Mouse (Mus musculus) kidney, embryonic 16.5 days (tissue): ENCODE data around the gene Gins1. TPM values are rescaled to one million over a fixed set of nuclear protein-coding genes. Genes with fewer than 3 reads are reported as not detected.

Experiments
- ATAC-seq: fragments of 200-750 bp; cut with Nextera tagmentation; 2 replicates; pipeline ENCODE4 v1.8.0; 2017; ENCODE audit warnings: moderate TSS enrichment; ENCODE audit not compliant: low FRiP score, low TSS enrichment
- H3K27ac ChIP-seq: fragments of 300-500 bp; sonication (generic); 2 replicates; pipeline ENCODE4 v1.5.1; 2014; ENCODE audit warnings: low read length
- H3K27me3 ChIP-seq: fragments of 300-500 bp; sonication (generic); 2 replicates; pipeline ENCODE4 v1.6.1; 2014; ENCODE audit warnings: low read length, control low read depth, mixed read lengths; ENCODE audit not compliant: insufficient read depth
- H3K36me3 ChIP-seq: fragments of 300-500 bp; sonication (generic); 2 replicates; pipeline ENCODE4 v1.6.1; 2014; ENCODE audit warnings: low read length, control low read depth, mixed read lengths; ENCODE audit not compliant: insufficient read depth
- H3K4me1 ChIP-seq: fragments of 300-500 bp; sonication (generic); 2 replicates; pipeline ENCODE4 v1.6.1; 2014; ENCODE audit warnings: low read length, control low read depth, mixed read lengths; ENCODE audit not compliant: insufficient read depth
- H3K4me2 ChIP-seq: fragments of 300-500 bp; sonication (generic); replicated peaks from 2 replicates; pipeline ENCODE4 v1.6.1; 2014; ENCODE audit warnings: low read depth, low read length
- H3K4me3 ChIP-seq: fragments of 300-500 bp; sonication (generic); 2 replicates; pipeline ENCODE4 v1.5.1; 2014; ENCODE audit warnings: mild to moderate bottlenecking, low read length
- H3K9ac ChIP-seq: fragments of 300-500 bp; sonication (generic); replicated peaks from 2 replicates; pipeline ENCODE4 v1.6.1; 2014; ENCODE audit warnings: low read length
- H3K9me3 ChIP-seq: fragments of 300-500 bp; sonication (generic); 2 replicates; pipeline ENCODE4 v1.6.1; 2016; ENCODE audit warnings: low read length, control low read depth
- WGBS: fragments of 180-500 bp; shearing (Covaris S2); extraction: QIAGEN DNeasy Blood & Tissue Kit; methylation state at CpG from one replicate; pipeline ENCODE4 v1.1.7; 2014; 5-methylcytosine and 5-hydroxymethylcytosine counted together
- polyA plus RNA-seq: library from polyadenylated mRNA; unstranded; fragments of >200 nt; fragmentation: Nextera tagmentation; extraction: Ambion mirVana; gene quantifications from 2 replicates; pipeline ENCODE4 v1.2.1, GENCODE M21; 2015

Gene Gins1
- polyA plus RNA-seq, 1 experiment from 2014 or later = 41.6 TPM

DNA sequence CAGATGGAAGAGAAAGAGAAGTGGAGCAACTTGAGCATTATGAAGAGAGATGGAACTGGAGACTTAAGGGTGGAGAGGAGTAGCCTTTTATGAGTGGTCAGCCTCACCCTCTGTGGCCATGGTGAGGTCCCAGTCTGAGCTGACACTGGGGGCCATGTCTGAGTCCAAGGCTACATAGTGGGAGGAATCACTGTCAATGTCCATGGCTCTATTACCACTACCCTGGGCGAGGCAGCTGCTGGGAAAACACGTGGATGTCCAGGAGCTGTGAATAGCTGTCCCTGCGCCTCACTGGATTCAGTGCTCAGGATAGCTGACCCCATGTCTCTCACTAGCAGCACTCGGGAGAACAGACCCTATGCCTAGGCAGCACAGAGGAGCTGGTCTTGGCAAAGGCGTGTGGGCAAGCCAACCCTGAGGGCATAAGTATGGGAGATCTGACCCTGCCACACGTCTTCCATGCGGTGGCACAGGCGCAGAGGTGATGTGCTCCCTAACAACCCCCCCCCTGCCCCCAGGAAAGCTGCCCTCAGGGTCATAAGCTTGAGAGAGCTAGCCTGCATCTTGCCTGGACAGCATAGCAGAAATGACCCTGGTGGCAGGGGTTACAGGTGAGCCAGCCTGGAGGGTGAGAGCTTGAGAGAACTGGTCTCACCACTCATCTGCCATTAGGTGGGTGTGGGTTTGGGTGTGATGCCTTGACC is 21.0 kb upstream of the Gins1 start:
- 0 out of 2 replicates have a peak, but pooled peaks cover 2% of the 10 kb centered on the region for H3K36me3 ChIP-seq
- WGBS = 86% methylated on average over 8 of the region's 8 CpGs
- H3K27me3 ChIP-seq = no peaks in the 10 kb centered on the region
- peak; percentile 23; the same call in 1 of the 2 replicates for ATAC-seq
- no peak overlapping the region for H3K4me2 ChIP-seq
- no peaks in the 10 kb centered on the region for H3K9me3 ChIP-seq
- H3K9ac ChIP-seq = no peak overlapping the region
- H3K4me1 ChIP-seq = no peaks in the 10 kb centered on the region
- no peak overlapping the region for H3K27ac ChIP-seq
- no peak overlapping the region for H3K4me3 ChIP-seq

DNA sequence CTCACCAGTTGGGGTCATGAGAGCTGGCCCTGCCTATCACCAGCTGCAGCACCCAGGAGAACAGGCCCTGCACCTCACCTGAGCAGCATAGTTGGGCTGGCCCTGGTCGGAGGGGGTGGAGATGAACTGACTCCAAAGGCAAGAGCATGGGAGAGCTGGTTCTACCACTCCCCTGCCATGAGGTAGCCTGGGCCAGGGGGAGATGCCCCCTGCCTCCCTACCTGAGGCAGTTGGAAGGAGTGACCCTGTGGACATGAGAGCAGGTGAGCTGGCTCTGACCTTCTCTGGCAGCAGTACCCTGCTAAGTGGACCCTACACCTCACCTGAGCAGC is 20.5 kb upstream of the Gins1 start:
- Histone ChIP-seq H3K9me3 (no peaks in the 10 kb centered on the region), H3K36me3 (0 out of 2 replicates have a peak, but pooled peaks cover 2% of the 10 kb centered on the region), H3K4me3 (no peak overlapping the region), H3K9ac (no peak overlapping the region), H3K27me3 (no peaks in the 10 kb centered on the region), H3K4me1 (no peaks in the 10 kb centered on the region), H3K4me2 (no peak overlapping the region), H3K27ac (no peak overlapping the region)
- peak; percentile 15; the same call in 1 of the 2 replicates for ATAC-seq
- 67% methylated on average over 1 of the region's 1 CpGs for WGBS

DNA sequence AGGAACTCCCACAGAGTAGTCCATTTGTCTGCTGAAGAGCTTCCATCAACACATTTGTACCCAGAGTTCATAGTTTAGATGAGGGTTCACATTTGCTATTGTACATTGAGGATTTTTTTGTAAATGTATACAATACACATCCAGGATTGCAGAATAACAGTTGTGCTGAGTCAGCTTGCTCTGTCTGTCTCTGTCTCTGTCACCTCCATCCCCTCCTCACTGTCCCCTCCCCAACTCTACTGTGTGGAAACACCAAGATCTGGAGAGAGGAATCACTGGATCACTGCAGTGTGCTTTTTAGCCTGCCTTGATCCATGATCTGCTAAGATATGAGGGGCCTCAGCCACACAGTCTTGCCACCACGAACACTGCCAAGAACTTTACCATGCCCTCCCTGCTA is 19.4 kb upstream of the Gins1 start:
- no peak overlapping the region for H3K4me2 ChIP-seq
- 0 out of 2 replicates have a peak, but pooled peaks cover 2% of the 10 kb centered on the region for H3K36me3 ChIP-seq
- no peaks in the 10 kb centered on the region for H3K9me3 ChIP-seq
- H3K4me3 ChIP-seq = no peak overlapping the region
- no peak for ATAC-seq
- no peak overlapping the region for H3K9ac ChIP-seq
- H3K27ac ChIP-seq = no peak overlapping the region
- H3K4me1 ChIP-seq = no peaks in the 10 kb centered on the region
- 85% methylated on average over 1 of the region's 1 CpGs for WGBS
- no peaks in the 10 kb centered on the region for H3K27me3 ChIP-seq

DNA sequence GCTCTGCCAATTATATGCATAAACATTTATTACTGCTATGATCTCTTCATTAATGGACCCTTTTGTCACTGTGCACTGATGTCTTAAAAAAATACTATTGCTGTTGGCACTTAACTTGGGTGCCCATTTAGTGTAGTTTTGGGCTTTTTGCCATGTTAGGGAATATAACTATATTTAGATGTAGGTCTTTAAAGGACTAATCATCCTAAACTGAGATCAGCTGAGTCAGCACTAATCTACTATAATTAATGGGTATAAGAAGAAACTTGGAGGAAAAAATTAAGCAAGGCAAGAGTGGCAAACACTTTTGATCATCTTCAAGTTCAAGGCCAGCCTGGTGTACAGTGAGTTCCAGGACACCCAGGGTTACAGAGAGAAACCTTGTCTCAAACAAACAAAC is 18.9 kb upstream of the Gins1 start:
- H3K4me3 ChIP-seq = no peak overlapping the region
- H3K27ac ChIP-seq = no peak overlapping the region
- no peaks in the 10 kb centered on the region for H3K27me3 ChIP-seq
- 0 out of 2 replicates have a peak, but pooled peaks cover 2% of the 10 kb centered on the region for H3K36me3 ChIP-seq
- no peak for ATAC-seq
- no peaks in the 10 kb centered on the region for H3K4me1 ChIP-seq
- no peak overlapping the region for H3K9ac ChIP-seq
- no peaks in the 10 kb centered on the region for H3K9me3 ChIP-seq
- H3K4me2 ChIP-seq = no peak overlapping the region

DNA sequence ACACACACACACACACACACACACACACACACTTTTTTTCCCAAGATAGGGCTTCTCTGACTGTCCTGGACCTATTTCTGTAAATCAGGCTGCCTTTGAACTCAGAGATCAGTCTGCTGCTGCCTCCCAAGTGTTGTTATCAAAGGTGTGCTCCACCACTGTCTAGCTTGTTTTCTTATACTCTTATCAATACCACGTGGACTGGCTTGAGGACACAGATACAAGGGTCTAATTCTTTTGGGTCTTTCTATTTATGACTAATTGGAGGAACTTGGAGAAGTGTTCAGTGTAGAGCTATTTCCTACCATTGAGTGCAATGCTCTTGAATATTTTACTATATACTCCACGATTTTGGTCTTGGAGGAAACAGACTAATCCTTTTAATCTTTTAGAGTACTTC is 17.8 kb upstream of the Gins1 start:
- Histone ChIP-seq H3K9me3 (no peaks in the 10 kb centered on the region), H3K27ac (no peak overlapping the region), H3K4me3 (no peak overlapping the region), H3K9ac (no peak overlapping the region), H3K36me3 (0 out of 2 replicates have a peak, but pooled peaks cover 2% of the 10 kb centered on the region), H3K4me1 (no peaks in the 10 kb centered on the region), H3K27me3 (no peaks in the 10 kb centered on the region), H3K4me2 (no peak overlapping the region)
- WGBS = 81% methylated on average over 2 of the region's 2 CpGs
- ATAC-seq = no peak

DNA sequence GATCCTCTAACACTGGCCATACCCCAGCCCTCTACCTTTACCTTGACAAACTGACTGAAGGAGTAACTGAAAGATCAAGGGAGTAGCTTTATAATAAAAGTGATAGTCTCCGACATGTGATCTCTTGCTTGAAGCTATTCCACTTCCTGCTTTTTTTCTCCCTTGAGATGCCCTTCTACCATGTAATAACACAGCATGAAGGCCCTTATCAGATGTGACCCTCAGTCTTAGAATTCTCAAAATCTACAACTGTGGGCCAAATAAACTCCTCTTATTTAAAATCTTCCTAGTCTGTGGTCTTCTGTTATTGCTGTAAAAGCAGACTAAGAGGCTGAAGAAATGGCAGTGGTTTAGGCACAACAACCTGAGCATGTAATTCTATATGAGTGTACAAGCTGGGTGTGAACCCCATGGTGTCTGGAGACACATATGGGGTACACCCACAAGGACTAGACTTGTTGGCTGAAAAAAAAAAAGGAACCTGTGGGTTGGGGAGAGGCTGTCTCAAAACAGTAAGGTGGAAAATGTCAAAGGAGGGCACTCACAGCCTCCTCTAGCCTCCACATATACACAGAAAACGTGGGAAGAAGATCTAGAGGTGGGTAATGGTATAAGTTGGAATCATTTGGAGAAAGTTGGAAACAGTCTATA is 10.5 kb upstream of the Gins1 start:
- Histone ChIP-seq H3K27ac (no peak overlapping the region), H3K4me3 (no peak overlapping the region), H3K4me2 (no peak overlapping the region), H3K9ac (no peak overlapping the region), H3K36me3 (no peaks in the 10 kb centered on the region), H3K27me3 (no peaks in the 10 kb centered on the region), H3K9me3 (no peaks in the 10 kb centered on the region), H3K4me1 (no peaks in the 10 kb centered on the region)
- no peak for ATAC-seq
- 77% methylated on average over 2 of the region's 2 CpGs for WGBS

DNA sequence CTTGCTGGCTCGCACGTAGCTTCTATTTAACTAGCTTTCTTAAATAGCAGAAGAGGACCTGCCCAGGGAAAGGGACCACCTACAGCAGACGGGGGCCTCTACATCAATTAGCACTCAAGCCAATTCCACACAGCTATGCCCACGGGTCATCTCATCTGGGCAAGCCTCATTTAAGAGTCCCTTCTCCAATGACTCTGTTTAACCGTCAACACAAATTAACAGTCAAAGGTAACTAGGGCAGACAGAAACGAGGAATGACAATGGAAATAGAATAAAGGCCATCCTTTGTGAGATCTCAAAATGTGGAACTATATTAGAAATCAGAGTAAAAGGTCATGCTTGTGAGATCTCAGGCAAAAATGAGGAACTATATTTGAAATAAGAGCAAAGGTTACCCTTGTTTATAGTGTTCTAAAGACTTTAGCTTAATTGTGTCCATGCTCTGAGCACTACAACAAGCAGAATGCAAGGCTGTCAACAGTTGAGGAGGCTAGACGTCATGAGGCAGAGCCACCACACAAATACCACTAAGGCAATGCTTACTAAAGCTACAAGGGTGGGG is 9.4 kb upstream of the Gins1 start:
- Histone ChIP-seq H3K27me3 (no peaks in the 10 kb centered on the region), H3K27ac (no peak overlapping the region), H3K9ac (no peak overlapping the region), H3K9me3 (no peaks in the 10 kb centered on the region), H3K4me2 (no peak overlapping the region), H3K4me1 (no peaks in the 10 kb centered on the region), H3K4me3 (no peak overlapping the region), H3K36me3 (no peaks in the 10 kb centered on the region)
- 76% methylated on average over 7 of the region's 7 CpGs for WGBS
- ATAC-seq = no peak

DNA sequence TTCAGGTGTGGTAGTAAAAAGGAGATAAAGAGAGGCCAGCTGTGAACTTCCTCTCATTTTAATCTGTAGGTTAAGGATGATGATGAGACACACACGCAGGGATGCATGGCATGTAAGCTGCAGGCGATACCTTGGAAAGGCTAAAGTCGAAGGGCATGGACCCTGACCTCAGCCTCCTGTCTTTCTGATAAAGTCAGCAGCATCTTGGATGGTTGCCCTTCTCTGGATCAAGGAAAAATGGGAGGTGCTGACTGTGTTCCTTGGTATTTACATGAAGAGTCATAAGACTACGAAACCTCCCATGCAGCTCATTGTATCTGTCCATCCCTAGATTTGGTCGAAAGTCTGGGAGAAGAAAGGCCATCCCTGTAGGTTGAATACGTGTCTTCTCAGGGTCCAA is 4.9 kb upstream of the Gins1 start:
- no peak for ATAC-seq
- Histone ChIP-seq H3K9ac (no peak overlapping the region), H3K4me1 (peaks cover 19% of the 10 kb centered on the region), H3K36me3 (no peaks in the 10 kb centered on the region), H3K9me3 (no peaks in the 10 kb centered on the region), H3K4me2 (no peak overlapping the region), H3K4me3 (no peak overlapping the region), H3K27ac (no peak overlapping the region), H3K27me3 (no peaks in the 10 kb centered on the region)
- 81% methylated on average over 6 of the region's 6 CpGs for WGBS

DNA sequence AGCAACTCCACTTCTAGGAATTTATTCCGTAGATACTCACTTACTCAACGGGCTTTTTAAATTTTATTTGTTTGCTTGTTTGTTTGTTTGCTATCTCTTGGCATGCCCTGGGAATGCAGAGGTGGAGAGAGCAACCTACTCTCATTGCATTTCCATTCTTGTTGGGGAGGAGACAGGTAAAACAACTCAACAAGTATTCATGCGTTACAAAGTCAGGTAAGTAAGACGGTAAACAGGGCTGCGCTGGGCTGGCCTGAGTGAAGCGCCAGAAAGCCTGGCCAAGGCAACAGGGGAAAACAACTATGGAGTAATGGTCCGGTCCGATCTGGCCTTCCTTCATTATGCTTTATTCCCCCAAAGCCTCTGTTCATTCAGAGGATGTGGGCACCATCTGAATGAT is 2.9 kb upstream of the Gins1 start:
- no peak for ATAC-seq
- 81% methylated on average over 8 of the region's 8 CpGs for WGBS
- Histone ChIP-seq H3K4me3 (no peak overlapping the region), H3K27me3 (no peaks in the 10 kb centered on the region), H3K9me3 (no peaks in the 10 kb centered on the region), H3K9ac (no peak overlapping the region), H3K36me3 (no peaks in the 10 kb centered on the region), H3K27ac (no peak overlapping the region), H3K4me1 (peaks cover 19% of the 10 kb centered on the region), H3K4me2 (no peak overlapping the region)

DNA sequence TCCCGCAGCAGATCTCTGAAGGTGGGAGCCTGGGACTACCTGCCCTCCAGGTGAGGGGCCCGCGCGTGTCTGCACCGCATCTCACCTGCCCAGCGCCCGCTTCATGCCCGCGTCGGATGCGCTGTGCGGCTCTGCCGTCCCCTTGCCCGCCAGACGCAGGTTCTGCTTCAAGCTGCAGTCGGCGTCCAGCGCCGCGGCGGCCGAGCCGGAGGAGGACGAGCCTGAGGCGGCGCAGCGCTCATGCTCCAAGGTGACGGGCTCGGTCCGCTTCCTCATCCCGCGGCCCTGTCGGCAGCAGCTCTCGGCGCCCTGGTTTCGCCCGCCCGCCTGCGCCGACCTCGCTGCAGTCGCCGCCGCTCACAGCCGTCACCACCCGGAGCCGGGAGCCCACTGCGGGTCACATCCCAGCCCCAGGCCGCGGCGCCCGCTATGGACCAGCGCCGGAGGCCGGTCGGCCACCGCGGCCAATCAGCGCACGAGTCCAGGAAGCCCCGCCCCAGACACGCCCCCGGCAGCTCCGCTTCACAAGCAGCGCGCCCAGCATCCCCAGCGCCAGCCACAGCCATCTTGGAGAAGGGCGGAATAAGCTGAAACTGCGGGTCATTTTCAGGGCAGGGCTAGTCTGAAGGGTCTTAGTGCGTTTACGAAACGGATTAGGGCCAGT is 796 bp upstream of the Gins1 start, which contains the start of gene Abhd12:
TSS of gene Abhd12 (minus strand) at position 470 of the 664 bp plus-strand sequence.
- Histone ChIP-seq H3K4me3 (peak within 1 kb of the TSS; percentile 94), H3K27me3 (no peaks in the 10 kb centered on the region), H3K9me3 (no peaks in the 10 kb centered on the region), H3K36me3 (no peaks in the 10 kb centered on the region), H3K4me1 (peaks cover 19% of the 10 kb centered on the region), H3K27ac (peak within 1 kb of the TSS; percentile 93), H3K4me2 (peak within 1 kb of the TSS; percentile 73), H3K9ac (peak within 1 kb of the TSS; percentile 90)
- ATAC-seq = peak; percentile 98
- under 1% methylated on average over 66 of the region's 72 CpGs for WGBS
